In genomic region chr11:63059911-63060310, GRCm38 (mm10) we compare ENCODE assay signal across 27 mouse cellular contexts. TPM values are rescaled to one million over a fixed set of nuclear protein-coding genes. Genes with fewer than 3 reads are reported as not detected.
"Had no signal": no experiment of that assay in that cellular context is flagged by ENCODE, and none has a peak within 500 bp of the region (broad histone marks: within the 10 kb centered on the region; RNA-seq: fewer than 3 reads in every experiment).

No protein-coding gene starts in this region.

- H3K4me3 ChIP-seq: kidney, embryonic 15.5 days; left cerebral cortex, adult 2 months; liver, embryonic 12.5 days; liver, embryonic 15.5 days; lung, embryonic 15.5 days; megakaryocyte, embryonic 14.5 days; midbrain, embryonic 10.5 days; midbrain, embryonic 13.5 days; myocyte; neural tube, embryonic 13.5 days; stomach, embryonic 15.5 days had no signal

- H3K9ac ChIP-seq: kidney, embryonic 15.5 days; liver, embryonic 12.5 days; liver, embryonic 15.5 days; lung, embryonic 15.5 days; midbrain, embryonic 13.5 days; neural tube, embryonic 13.5 days; stomach, embryonic 15.5 days had no signal

- DNase-seq: kidney, adult 11 months; kidney, adult 8-10 months; kidney, postnatal 10 days; kidney, postnatal 36 days; lung, adult 18-20 months; lung, postnatal 10 days; lung, postnatal 36 days; thymus, postnatal 25 days had no signal

- ATAC-seq: liver, embryonic 12.5 days; midbrain, embryonic 13.5 days; midbrain, embryonic 16.5 days had no signal

- H3K4me1 ChIP-seq: liver, embryonic 12.5 days; liver, embryonic 15.5 days; stomach, embryonic 15.5 days had no signal

- H3K27me3 ChIP-seq: lung, embryonic 15.5 days; midbrain, embryonic 13.5 days; neural tube, embryonic 13.5 days; stomach, embryonic 15.5 days had no signal

- H3K9me3 ChIP-seq: kidney, embryonic 15.5 days; liver, embryonic 12.5 days; liver, embryonic 15.5 days; lung, embryonic 15.5 days; megakaryocyte, embryonic 14.5 days; midbrain, embryonic 10.5 days; midbrain, embryonic 13.5 days; neural tube, embryonic 13.5 days; stomach, embryonic 15.5 days had no signal

- H3K36me3 ChIP-seq: kidney, embryonic 15.5 days; liver, embryonic 12.5 days; liver, embryonic 15.5 days; lung, embryonic 15.5 days; midbrain, embryonic 10.5 days; midbrain, embryonic 13.5 days; neural tube, embryonic 13.5 days; stomach, embryonic 15.5 days had no signal

- H3K27ac ChIP-seq: kidney, embryonic 15.5 days; left cerebral cortex, adult 2 months; liver, embryonic 12.5 days; liver, embryonic 15.5 days; lung, embryonic 15.5 days; midbrain, embryonic 10.5 days; midbrain, embryonic 13.5 days; neural tube, embryonic 13.5 days; stomach, embryonic 15.5 days had no signal

RNA-seq across cellular contexts. Expression of gene Tekt3, which starts 1.5 kb away (rescaled TPM):
- total RNA-seq: left cerebral cortex, adult 2 months; left cerebral cortex, postnatal 10 days; left cerebral cortex, postnatal 36 days; monocyte, adult 5-6 weeks; neutrophil, adult 5-6 weeks had no signal
- polyA plus RNA-seq: kidney, embryonic 15.5 days; limb, embryonic 11.5 days; liver, embryonic 12.5 days; liver, embryonic 15.5 days; midbrain, embryonic 10.5 days; midbrain, embryonic 13.5 days; midbrain, embryonic 16.5 days; myocyte; neural tube, embryonic 13.5 days; small intestine, adult 2 months; stomach, embryonic 15.5 days; thymus, postnatal 0 days had no signal
